In genomic region chr16:85173373-85174081, GRCm38 (mm10) we compare ENCODE assay signal across 1 mouse cellular context.
TF ChIP-seq lines count a peak whose summit lies in the region.

Gene App (minus strand): TSS chr16:85173766.

TF ChIP-seq in CH12.LX, 34 proteins besides CTCF, POLR2A, EP300 and RAD21 (continued from another document):
- no peak for TF ChIP-seq USF2 (conservative IDR thresholded peaks at IDR 0.05; ENCODE audit: low read depth, low read length)
- TF ChIP-seq MEF2A (IDR thresholded peaks at IDR 0.05; ENCODE audit: borderline replicate concordance, low read depth, low read length) = peak; percentile 55
- peak; percentile 49 for TF ChIP-seq NRF1 (IDR thresholded peaks at IDR 0.05; ENCODE audit: low read depth, low read length)
- no peak; the same call in 1 of the 2 replicates for TF ChIP-seq RCOR1 (conservative IDR thresholded peaks at IDR 0.05; ENCODE audit: low read depth, low read length)
- TF ChIP-seq ZC3H11A (IDR thresholded peaks at IDR 0.05; ENCODE audit: low read depth, low read length) = peak; percentile 48; the same call in 1 of the 2 replicates
- TF ChIP-seq TCF12 (IDR thresholded peaks at IDR 0.05; ENCODE audit: low read depth, low read length) = peak; percentile 87
- 0 out of 2 replicates have a peak, but pooled peaks have one; percentile 12 for TF ChIP-seq TBP (conservative IDR thresholded peaks at IDR 0.05; ENCODE audit: low read depth, low read length)
- TF ChIP-seq CHD1 (IDR thresholded peaks at IDR 0.05; ENCODE audit: low read depth, low read length) = peak; percentile 67; the same call in 1 of the 2 replicates
- TF ChIP-seq ZMIZ1 (IDR thresholded peaks at IDR 0.05; ENCODE audit: low read depth, low read length) = peak; percentile 69
- peak; percentile 68 for TF ChIP-seq IRF4 (IDR thresholded peaks at IDR 0.05; ENCODE audit: low read depth, low read length)
- no peak for TF ChIP-seq ZKSCAN1 (IDR thresholded peaks at IDR 0.05; ENCODE audit: borderline replicate concordance, low read depth, low read length)
- peak; percentile 64; the same call in 1 of the 2 replicates for TF ChIP-seq MAZ (IDR thresholded peaks at IDR 0.05; ENCODE audit: low read depth, low read length)
- TF ChIP-seq CHD2 (IDR thresholded peaks at IDR 0.05; ENCODE audit: low read length) = peak; percentile 39; the same call in 1 of the 2 replicates
- peak; percentile 30; the same call in 1 of the 2 replicates for TF ChIP-seq MAFK (IDR thresholded peaks at IDR 0.05; ENCODE audit: insufficient replicate concordance, low read length)
- no peak; the same call in 1 of the 2 replicates for TF ChIP-seq ZNF384 (IDR thresholded peaks at IDR 0.05; ENCODE audit: low read depth, low read length)
- no peak for TF ChIP-seq PAX5 (IDR thresholded peaks at IDR 0.05; ENCODE audit: low read length)
- peak; percentile 58 for TF ChIP-seq ELF1 (IDR thresholded peaks at IDR 0.05; ENCODE audit: low read depth, low read length)
- peak; percentile 73 for TF ChIP-seq NELFE (IDR thresholded peaks at IDR 0.05; ENCODE audit: low read depth, low read length)
- no peak for TF ChIP-seq E2F4 (IDR thresholded peaks at IDR 0.05; ENCODE audit: insufficient replicate concordance, low read depth, low read length)
- TF ChIP-seq SIN3A (IDR thresholded peaks at IDR 0.05; ENCODE audit: low read length) = peak; percentile 95
- no peak; the same call in 1 of the 2 replicates for TF ChIP-seq ETS1 (conservative IDR thresholded peaks at IDR 0.05; ENCODE audit: low read depth, low read length)
- TF ChIP-seq USF1 (IDR thresholded peaks at IDR 0.05; ENCODE audit: low read depth, low read length) = peak; percentile 78
- peak; percentile 97 for TF ChIP-seq UBTF (IDR thresholded peaks at IDR 0.05; ENCODE audit: low read depth, low read length)
- 0 out of 2 replicates have a peak, but pooled peaks have one; percentile 44 for TF ChIP-seq KAT2A (IDR thresholded peaks at IDR 0.05; ENCODE audit: insufficient replicate concordance, low read length)
- no peak for TF ChIP-seq GABPA (IDR thresholded peaks at IDR 0.05; ENCODE audit: insufficient replicate concordance, low read depth, low read length)
- TF ChIP-seq POLR2AphosphoS2 (IDR thresholded peaks at IDR 0.05; ENCODE audit: low read depth, low read length) = peak; percentile 61; the same call in 1 of the 2 replicates
